Mouse (Mus musculus): ENCODE results near the gene Asap2. TPM values are rescaled to one million over a fixed set of nuclear protein-coding genes. Genes with fewer than 3 reads are reported as not detected.

The Asap2 gene
- polyA plus RNA-seq, 1 experiment = 5.6 TPM

DNA sequence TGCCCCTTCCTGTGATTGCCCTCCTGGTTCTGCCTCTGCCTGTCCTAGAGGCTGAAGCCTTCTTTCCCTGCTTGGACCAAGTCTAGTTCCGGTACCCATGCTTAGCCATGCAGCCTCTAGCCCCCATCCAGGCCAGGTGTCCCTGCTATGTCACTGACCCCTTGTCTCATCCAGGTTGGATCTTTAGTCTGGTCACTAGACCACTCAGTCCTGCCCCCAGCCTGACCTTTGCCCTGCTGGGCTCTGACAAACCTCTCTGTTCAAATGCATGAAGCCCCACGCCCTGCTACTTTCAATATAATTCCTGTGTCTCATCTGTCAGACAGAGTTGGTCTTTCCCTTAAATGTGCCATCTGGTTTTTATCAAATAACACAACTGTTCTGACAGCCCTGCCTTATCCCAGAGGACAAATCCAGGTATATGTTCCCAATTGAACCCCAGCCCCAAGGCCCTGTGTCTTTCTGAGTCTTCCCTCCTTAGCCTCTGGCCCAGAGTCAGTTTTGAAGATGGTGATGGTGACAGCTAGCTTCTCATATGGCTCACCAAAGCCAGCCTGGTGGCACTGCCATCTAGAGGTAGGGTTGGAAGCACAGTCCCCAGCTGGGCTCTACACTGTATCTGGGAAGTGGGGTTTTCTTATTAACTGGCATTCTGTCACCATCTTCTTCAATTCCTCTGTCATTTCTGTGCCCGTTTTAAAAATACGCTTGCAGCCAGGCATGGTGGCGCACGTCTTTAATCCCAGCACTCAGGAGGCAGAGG lies 270.4 kb downstream of the Asap2 start:
- no peaks in the 10 kb centered on the region for H3K27me3 ChIP-seq (ENCODE audit: control insufficient read depth, insufficient read depth, insufficient read length)
- H3ac ChIP-seq (ENCODE audit: control insufficient read depth, insufficient read length, low read depth) = no peak overlapping the region
- no peak for TF ChIP-seq USF1 (IDR thresholded peaks at IDR 0.05; ENCODE audit: low read depth)
- TF ChIP-seq MYOG (IDR thresholded peaks at IDR 0.05; ENCODE audit: control insufficient read depth, extremely low read depth, insufficient read length) = no peak
- TF ChIP-seq MYOD1 (IDR thresholded peaks at IDR 0.05; ENCODE audit: control insufficient read depth, insufficient read length, low read depth) = no peak
- TF ChIP-seq FOSL1 (IDR thresholded peaks at IDR 0.05; ENCODE audit: insufficient read depth, low read length, poor library complexity, severe bottlenecking) = no peak
- TF ChIP-seq CEBPB (IDR thresholded peaks at IDR 0.05; ENCODE audit: low read depth) = no peak
- no peak for TF ChIP-seq MAX (IDR thresholded peaks at IDR 0.05)
- TF ChIP-seq CTCF (IDR thresholded peaks at IDR 0.05; ENCODE audit: control insufficient read depth, insufficient read depth, insufficient read length) = no peak
- H3K79me3 ChIP-seq (ENCODE audit: low read depth) = no peaks in the 10 kb centered on the region
- H3K79me2 ChIP-seq (ENCODE audit: control insufficient read depth, insufficient read depth) = no peaks in the 10 kb centered on the region
- no peak overlapping the region for H3K4me3 ChIP-seq (ENCODE audit: insufficient read depth, poor library complexity, severe bottlenecking)
- peaks cover 5% of the 10 kb centered on the region for H3K36me3 ChIP-seq (ENCODE audit: control insufficient read depth, insufficient read depth)

DNA sequence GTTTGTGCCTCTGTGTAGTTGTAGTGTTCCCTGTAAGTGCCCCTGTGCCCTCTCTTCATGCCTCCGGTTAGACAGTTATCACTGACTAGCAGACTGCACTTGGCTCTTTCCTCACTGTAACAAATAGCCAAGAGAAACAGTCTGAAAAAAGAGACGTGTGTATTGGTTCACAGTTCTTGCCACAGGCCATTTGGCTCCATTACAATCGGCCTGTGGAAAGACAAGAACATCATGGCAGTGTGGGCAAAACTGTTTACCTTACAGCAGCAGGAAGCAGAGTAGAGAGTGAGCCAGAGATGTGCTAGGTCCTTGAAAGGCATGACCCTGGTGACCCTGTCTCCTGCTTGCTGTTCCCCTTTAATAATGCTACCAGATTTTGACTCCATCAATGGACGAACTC lies 271.3 kb downstream of the Asap2 start:
- no peaks in the 10 kb centered on the region for H3K27me3 ChIP-seq (ENCODE audit: control insufficient read depth, insufficient read depth, insufficient read length)
- no peak for TF ChIP-seq MAX (IDR thresholded peaks at IDR 0.05)
- no peak for TF ChIP-seq CTCF (IDR thresholded peaks at IDR 0.05; ENCODE audit: control insufficient read depth, insufficient read depth, insufficient read length)
- TF ChIP-seq MYOD1 (IDR thresholded peaks at IDR 0.05; ENCODE audit: control insufficient read depth, insufficient read length, low read depth) = no peak
- no peak for TF ChIP-seq USF1 (IDR thresholded peaks at IDR 0.05; ENCODE audit: low read depth)
- no peak for TF ChIP-seq MYOG (IDR thresholded peaks at IDR 0.05; ENCODE audit: control insufficient read depth, extremely low read depth, insufficient read length)
- no peak for TF ChIP-seq CEBPB (IDR thresholded peaks at IDR 0.05; ENCODE audit: low read depth)
- TF ChIP-seq FOSL1 (IDR thresholded peaks at IDR 0.05; ENCODE audit: insufficient read depth, low read length, poor library complexity, severe bottlenecking) = no peak
- no peak overlapping the region for H3K4me3 ChIP-seq (ENCODE audit: insufficient read depth, poor library complexity, severe bottlenecking)
- peaks cover 5% of the 10 kb centered on the region for H3K36me3 ChIP-seq (ENCODE audit: control insufficient read depth, insufficient read depth)
- no peaks in the 10 kb centered on the region for H3K79me2 ChIP-seq (ENCODE audit: control insufficient read depth, insufficient read depth)
- no peaks in the 10 kb centered on the region for H3K79me3 ChIP-seq (ENCODE audit: low read depth)
- H3ac ChIP-seq (ENCODE audit: control insufficient read depth, insufficient read length, low read depth) = no peak overlapping the region

DNA sequence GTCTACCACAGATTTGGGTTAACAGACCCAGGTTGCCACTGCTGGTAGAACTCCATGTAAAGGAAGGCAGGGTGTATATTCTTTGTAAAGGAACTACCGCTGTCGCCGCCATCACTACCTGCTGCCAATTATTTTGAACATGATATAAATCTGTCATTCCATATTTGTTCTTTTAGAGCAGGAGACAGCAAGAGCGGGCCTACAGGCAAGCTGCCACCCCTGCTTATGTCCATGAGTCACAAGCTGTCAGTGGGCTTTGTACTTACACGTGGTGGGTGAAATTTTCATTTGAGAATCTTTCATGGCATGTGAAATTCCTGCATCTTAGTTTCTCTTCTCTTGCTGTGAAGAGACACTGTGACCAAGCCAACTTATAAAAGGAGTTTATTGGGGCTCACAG lies 273.0 kb downstream of the Asap2 start:
- Histone ChIP-seq H3K4me3 (ENCODE audit: insufficient read depth, poor library complexity, severe bottlenecking) (no peak overlapping the region), H3K27me3 (ENCODE audit: control insufficient read depth, insufficient read depth, insufficient read length) (no peaks in the 10 kb centered on the region), H3K79me2 (ENCODE audit: control insufficient read depth, insufficient read depth) (no peaks in the 10 kb centered on the region), H3K79me3 (ENCODE audit: low read depth) (no peaks in the 10 kb centered on the region), H3ac (ENCODE audit: control insufficient read depth, insufficient read length, low read depth) (no peak overlapping the region), H3K36me3 (ENCODE audit: control insufficient read depth, insufficient read depth) (peaks cover 12% of the 10 kb centered on the region)
- TF ChIP-seq MYOD1 (IDR thresholded peaks at IDR 0.05; ENCODE audit: control insufficient read depth, insufficient read length, low read depth) (no peak), CTCF (IDR thresholded peaks at IDR 0.05; ENCODE audit: control insufficient read depth, insufficient read depth, insufficient read length) (no peak), FOSL1 (IDR thresholded peaks at IDR 0.05; ENCODE audit: insufficient read depth, low read length, poor library complexity, severe bottlenecking) (no peak)

DNA sequence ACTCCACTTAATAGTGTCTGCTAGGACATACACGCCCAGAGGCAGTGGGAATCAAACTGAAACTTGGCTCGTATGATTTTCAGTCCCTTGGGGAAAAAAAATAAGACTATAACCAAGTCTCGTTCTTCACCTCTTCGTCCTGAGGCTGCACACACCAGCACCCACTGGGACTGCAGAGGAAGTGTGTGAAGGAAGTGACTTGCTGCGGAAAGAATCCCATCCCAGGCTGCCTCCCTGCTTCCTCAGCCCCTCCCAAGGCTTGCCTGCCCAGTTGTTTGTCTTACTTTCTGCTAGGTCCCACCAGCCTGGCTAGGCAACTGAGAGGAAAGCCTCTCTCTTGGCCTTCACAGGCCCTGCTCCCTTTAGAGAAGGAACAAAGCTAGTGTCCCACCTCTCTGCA lies 274.0 kb downstream of the Asap2 start:
- H3K79me2 ChIP-seq (ENCODE audit: control insufficient read depth, insufficient read depth) = no peaks in the 10 kb centered on the region
- TF ChIP-seq USF1 (IDR thresholded peaks at IDR 0.05; ENCODE audit: low read depth) (no peak), FOSL1 (IDR thresholded peaks at IDR 0.05; ENCODE audit: insufficient read depth, low read length, poor library complexity, severe bottlenecking) (no peak), MAX (IDR thresholded peaks at IDR 0.05) (no peak), CTCF (IDR thresholded peaks at IDR 0.05; ENCODE audit: control insufficient read depth, insufficient read depth, insufficient read length) (no peak), CEBPB (IDR thresholded peaks at IDR 0.05; ENCODE audit: low read depth) (no peak), MYOG (IDR thresholded peaks at IDR 0.05; ENCODE audit: control insufficient read depth, extremely low read depth, insufficient read length) (no peak), MYOD1 (IDR thresholded peaks at IDR 0.05; ENCODE audit: control insufficient read depth, insufficient read length, low read depth) (no peak)
- no peak overlapping the region for H3ac ChIP-seq (ENCODE audit: control insufficient read depth, insufficient read length, low read depth)
- no peaks in the 10 kb centered on the region for H3K27me3 ChIP-seq (ENCODE audit: control insufficient read depth, insufficient read depth, insufficient read length)
- peaks cover 13% of the 10 kb centered on the region for H3K36me3 ChIP-seq (ENCODE audit: control insufficient read depth, insufficient read depth)
- no peaks in the 10 kb centered on the region for H3K79me3 ChIP-seq (ENCODE audit: low read depth)
- no peak overlapping the region for H3K4me3 ChIP-seq (ENCODE audit: insufficient read depth, poor library complexity, severe bottlenecking)

DNA sequence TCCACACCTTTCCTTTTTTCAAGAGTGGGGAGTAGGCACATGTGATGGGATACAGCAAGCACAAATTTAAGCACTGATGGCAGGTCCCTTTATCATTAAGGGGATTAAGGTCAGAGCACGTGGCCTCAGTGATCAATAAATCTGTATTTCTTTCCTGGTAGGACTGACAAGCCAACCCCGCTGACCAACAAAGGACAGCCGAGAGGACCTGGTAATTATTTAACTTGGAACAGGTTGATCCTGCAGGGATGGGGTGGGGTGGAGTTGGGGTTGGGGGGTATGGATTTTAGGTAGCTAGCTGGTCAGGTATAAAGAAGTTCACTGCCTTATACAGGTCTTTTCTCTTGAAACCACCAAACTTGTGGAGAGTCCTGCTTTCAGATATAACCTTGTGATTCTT lies 274.7 kb downstream of the Asap2 start:
- Histone ChIP-seq H3K36me3 (ENCODE audit: control insufficient read depth, insufficient read depth) (peaks cover 13% of the 10 kb centered on the region), H3K79me2 (ENCODE audit: control insufficient read depth, insufficient read depth) (no peaks in the 10 kb centered on the region), H3ac (ENCODE audit: control insufficient read depth, insufficient read length, low read depth) (no peak overlapping the region), H3K4me3 (ENCODE audit: insufficient read depth, poor library complexity, severe bottlenecking) (no peak overlapping the region), H3K27me3 (ENCODE audit: control insufficient read depth, insufficient read depth, insufficient read length) (no peaks in the 10 kb centered on the region), H3K79me3 (ENCODE audit: low read depth) (no peaks in the 10 kb centered on the region)
- TF ChIP-seq CTCF (IDR thresholded peaks at IDR 0.05; ENCODE audit: control insufficient read depth, insufficient read depth, insufficient read length) (no peak), MYOG (IDR thresholded peaks at IDR 0.05; ENCODE audit: control insufficient read depth, extremely low read depth, insufficient read length) (no peak), FOSL1 (IDR thresholded peaks at IDR 0.05; ENCODE audit: insufficient read depth, low read length, poor library complexity, severe bottlenecking) (no peak)

DNA sequence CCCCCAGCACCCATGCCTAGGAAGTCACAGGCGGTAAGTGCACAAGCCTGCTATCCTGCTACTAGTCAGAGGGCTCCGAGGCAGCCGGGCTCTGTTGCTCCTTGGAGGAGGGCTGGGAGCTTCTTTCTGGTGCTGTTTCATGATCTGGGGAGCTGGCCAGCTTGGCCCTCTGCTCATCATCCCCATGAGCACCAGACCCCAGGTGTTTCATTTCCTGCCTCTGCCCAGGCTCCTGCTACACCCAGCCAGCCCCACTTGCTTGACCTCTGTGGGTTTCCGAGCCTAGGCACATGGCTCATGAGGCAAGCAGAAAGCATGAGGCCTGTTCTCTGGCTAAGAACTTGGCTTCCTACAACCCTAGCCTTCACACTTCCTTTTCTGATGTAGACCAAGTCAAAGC lies 275.2 kb downstream of the Asap2 start:
- H3K36me3 ChIP-seq (ENCODE audit: control insufficient read depth, insufficient read depth) = peaks cover 13% of the 10 kb centered on the region

More for the DNA sequence above, 275.2 kb downstream of the Asap2 start:
- Histone ChIP-seq H3K79me2 (ENCODE audit: control insufficient read depth, insufficient read depth) (no peaks in the 10 kb centered on the region), H3K27me3 (ENCODE audit: control insufficient read depth, insufficient read depth, insufficient read length) (no peaks in the 10 kb centered on the region), H3K4me3 (ENCODE audit: insufficient read depth, poor library complexity, severe bottlenecking) (no peak overlapping the region), H3ac (ENCODE audit: control insufficient read depth, insufficient read length, low read depth) (no peak overlapping the region), H3K79me3 (ENCODE audit: low read depth) (no peaks in the 10 kb centered on the region)
- TF ChIP-seq MYOG (IDR thresholded peaks at IDR 0.05; ENCODE audit: control insufficient read depth, extremely low read depth, insufficient read length) (no peak), MYOD1 (IDR thresholded peaks at IDR 0.05; ENCODE audit: control insufficient read depth, insufficient read length, low read depth) (no peak), FOSL1 (IDR thresholded peaks at IDR 0.05; ENCODE audit: insufficient read depth, low read length, poor library complexity, severe bottlenecking) (no peak), USF1 (IDR thresholded peaks at IDR 0.05; ENCODE audit: low read depth) (no peak), CTCF (IDR thresholded peaks at IDR 0.05; ENCODE audit: control insufficient read depth, insufficient read depth, insufficient read length) (no peak), MAX (IDR thresholded peaks at IDR 0.05) (no peak), CEBPB (IDR thresholded peaks at IDR 0.05; ENCODE audit: low read depth) (no peak)

All from C2C12 (cell line).